Mouse (Mus musculus) MEL (cell line): ENCODE results near the gene Gm8050.
"Not testable (repeated sequence)": the region's sequence is repeated elsewhere in the genome, so short reads cannot be mapped to it uniquely, and the experiment has no call there.

Experiments used
- CHD2 ChIP-seq: IDR thresholded peaks from 2 replicates; pipeline ENCODE4 v1.6.1; 2011; ENCODE audit warnings: low read length, improper control_type of control experiment
- EP300 ChIP-seq, 2 experiments: IDR thresholded peaks; 2 replicates each; pipeline ENCODE4 v1.6.1; 2011; ENCODE audit warnings: improper control_type of control experiment in 2 of 2, low read length in 2 of 2, low read depth in 1 of 2, mild to moderate bottlenecking in 1 of 2
- GATA1 ChIP-seq: IDR thresholded peaks from 2 replicates; pipeline ENCODE4 v1.6.1; 2011; ENCODE audit warnings: low read depth, low read length, improper control_type of control experiment
- POLR2A ChIP-seq, 2 experiments: IDR thresholded peaks; 2 replicates each; pipeline ENCODE4 v1.6.1; 2011 to 2012; ENCODE audit warnings: low read length in 2 of 2, mild to moderate bottlenecking in 2 of 2, control low read depth in 1 of 2, improper control_type of control experiment in 1 of 2, low read depth in 1 of 2, moderate library complexity in 1 of 2; ENCODE audit not compliant: control insufficient read depth in 1 of 2, insufficient read depth in 1 of 2, poor library complexity in 1 of 2
- ZNF384 ChIP-seq: IDR thresholded peaks from 2 replicates; pipeline ENCODE4 v1.6.1; 2012; ENCODE audit warnings: low read depth, mild to moderate bottlenecking, inconsistent platforms, low read length, improper control_type of control experiment

DNA sequence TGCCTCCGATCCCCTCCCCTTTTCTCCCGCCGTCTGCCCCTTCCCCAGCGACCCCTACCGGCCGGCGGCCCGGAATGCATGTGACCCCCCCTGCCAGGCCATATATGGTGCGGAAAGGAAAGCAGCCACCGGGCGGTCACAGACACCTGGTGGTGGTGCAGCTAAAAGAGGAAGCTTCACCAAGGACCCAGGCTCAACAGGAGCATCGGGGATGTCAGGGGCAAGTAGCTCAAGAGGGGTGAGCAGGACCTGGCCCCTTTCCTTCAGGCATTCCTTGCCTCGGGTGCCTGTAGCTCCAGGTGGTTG is 37.1 kb upstream of the Gm8050 start:
- not testable (repeated sequence) for TF ChIP-seq POLR2A (IDR thresholded peaks at IDR 0.05; ENCODE audit: control insufficient read depth in 1 of 2, insufficient read depth in 1 of 2, low read depth in 1 of 2, low read length in 2 of 2, poor library complexity in 1 of 2); CHD2; GATA1; ZNF384; EP300 (IDR thresholded peaks at IDR 0.05; ENCODE audit: low read depth in 1 of 2, low read length in 2 of 2)
